Mouse (Mus musculus): Measurements from ENCODE around the gene Ppp1r18.

- TF ChIP-seq CTCF (IDR thresholded peaks at IDR 0.05; ENCODE audit: borderline replicate concordance, extremely low read depth, insufficient read depth, insufficient read length) (no peak), POLR2A (IDR thresholded peaks at IDR 0.05; ENCODE audit: borderline replicate concordance, extremely low read depth, insufficient read depth, insufficient read length, poor library complexity, severe bottlenecking) (no peak)
Observed at GRCm38 (mm10) chr17:35868165-35868820, 2.9 kb downstream of the Ppp1r18 start.
